Mouse (Mus musculus): ENCODE data around the gene Ptgs1. TPM values are rescaled to one million over a fixed set of nuclear protein-coding genes. Genes with fewer than 3 reads are reported as not detected.

Gene Ptgs1
- polyA plus RNA-seq, 2 experiments: 10.7 to 14.4 TPM

DNA sequence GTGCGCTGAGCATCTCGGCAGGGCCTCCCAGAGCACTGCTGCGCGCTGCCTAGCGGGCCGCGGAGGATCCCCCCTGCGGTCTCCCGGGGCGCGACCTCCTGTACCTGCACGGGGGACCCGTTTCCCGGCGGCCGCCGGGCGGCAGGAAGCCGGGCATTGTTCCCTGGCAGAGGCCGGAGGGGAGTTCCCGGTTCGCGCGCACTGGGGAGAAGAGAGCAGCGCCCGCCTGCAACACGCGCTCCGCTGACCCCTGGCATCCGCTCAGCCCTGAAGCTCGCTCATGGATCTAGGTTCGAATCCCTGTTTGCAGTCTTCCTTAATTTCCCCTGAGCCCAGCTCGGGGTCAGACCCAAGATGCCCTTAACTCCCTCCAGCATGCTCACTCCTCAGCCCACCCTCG is 19.4 kb upstream of the Ptgs1 start:
- DNase-seq (ENCODE audit: low spot score): no peak
- Histone ChIP-seq H3K27ac (replicated peaks; ENCODE audit: low read depth, low read length) (no peak overlapping the region), H3K9ac (ENCODE audit: low read depth, low read length, severe bottlenecking) (no peak overlapping the region), H3K36me3 (ENCODE audit: control insufficient read depth, insufficient read depth, low read length) (no peaks in the 10 kb centered on the region), H3K4me1 (ENCODE audit: control insufficient read depth, insufficient read depth, low read length) (peaks cover 14% of the 10 kb centered on the region), H3K4me3 (replicated peaks; ENCODE audit: low read length) (0 out of 2 replicates have a peak overlapping the region, but pooled peaks have one; percentile 12), H3K9me3 (ENCODE audit: control insufficient read depth, low read length) (no peaks in the 10 kb centered on the region), H3K4me2 (replicated peaks; ENCODE audit: low read depth, low read length, severe bottlenecking) (no peak overlapping the region), H3K27me3 (ENCODE audit: control insufficient read depth, insufficient read depth, low read length) (peaks cover 9% of the 10 kb centered on the region)
- 5% methylated on average over 27 of the region's 34 CpGs for WGBS
- no peak for ATAC-seq (ENCODE audit: low FRiP score, low read depth)
- TF ChIP-seq POLR2A (IDR thresholded peaks at IDR 0.05; ENCODE audit: borderline replicate concordance, extremely low read depth, insufficient read depth, insufficient read length): no peak

DNA sequence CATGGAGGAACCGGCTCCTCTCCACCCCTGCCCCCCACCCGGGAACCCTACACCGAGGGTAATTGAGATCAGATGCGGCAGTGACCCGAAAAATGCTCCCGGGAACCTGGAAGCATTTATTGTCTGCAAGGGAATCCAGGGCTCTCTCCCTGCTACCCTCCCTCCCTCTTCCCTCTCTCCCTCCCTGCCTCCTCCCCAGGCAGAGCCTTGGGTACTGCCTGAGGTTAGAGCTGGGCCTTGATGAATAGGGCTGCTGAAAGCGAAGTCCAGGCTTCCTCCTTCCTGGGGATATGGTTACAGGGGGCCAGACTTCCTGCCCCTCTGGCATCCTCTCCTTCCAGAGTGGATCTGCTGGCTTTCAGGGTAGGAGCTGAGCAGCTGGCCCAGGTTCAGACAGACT is 18.4 kb upstream of the Ptgs1 start:
- Histone ChIP-seq H3K4me1 (ENCODE audit: control insufficient read depth, insufficient read depth, low read length) (peaks cover 19% of the 10 kb centered on the region), H3K27ac (replicated peaks; ENCODE audit: low read depth, low read length) (no peak overlapping the region), H3K4me3 (replicated peaks; ENCODE audit: low read length) (no peak overlapping the region), H3K9me3 (ENCODE audit: control insufficient read depth, low read length) (no peaks in the 10 kb centered on the region), H3K27me3 (ENCODE audit: control insufficient read depth, insufficient read depth, low read length) (peaks cover 9% of the 10 kb centered on the region), H3K9ac (ENCODE audit: low read depth, low read length, severe bottlenecking) (no peak overlapping the region), H3K36me3 (ENCODE audit: control insufficient read depth, insufficient read depth, low read length) (no peaks in the 10 kb centered on the region), H3K4me2 (replicated peaks; ENCODE audit: low read depth, low read length, severe bottlenecking) (no peak overlapping the region)
- ATAC-seq (ENCODE audit: low FRiP score, low read depth) (no peak), DNase-seq (ENCODE audit: low spot score) (no peak)
- WGBS: 4% methylated on average over 7 of the region's 7 CpGs
- no peak for TF ChIP-seq POLR2A (IDR thresholded peaks at IDR 0.05; ENCODE audit: borderline replicate concordance, extremely low read depth, insufficient read depth, insufficient read length)

DNA sequence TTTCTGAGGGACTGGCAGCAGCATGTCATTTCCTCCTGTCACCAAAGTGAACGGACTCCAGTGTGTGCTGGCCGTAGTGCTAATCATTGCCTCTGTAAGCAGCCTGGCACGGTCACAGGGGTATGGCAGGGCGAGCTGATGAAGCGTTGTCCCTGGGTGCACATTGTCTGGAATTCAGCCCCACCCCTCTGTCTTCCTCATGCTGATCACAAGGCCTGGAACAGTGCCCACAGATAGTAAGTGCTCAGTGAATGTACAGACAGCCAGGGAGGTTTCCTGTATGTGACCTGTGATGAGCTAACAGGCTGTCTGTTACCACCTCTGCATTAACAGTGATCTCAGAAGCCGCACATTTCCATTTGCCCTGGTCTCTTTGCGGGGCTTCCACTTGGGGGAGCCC is 17.1 kb upstream of the Ptgs1 start:
- H3K9ac ChIP-seq (ENCODE audit: low read depth, low read length, severe bottlenecking): no peak overlapping the region
- H3K27ac ChIP-seq (replicated peaks; ENCODE audit: low read depth, low read length): no peak overlapping the region
- WGBS: 64% methylated on average over 7 of the region's 7 CpGs
- no peaks in the 10 kb centered on the region for H3K36me3 ChIP-seq (ENCODE audit: control insufficient read depth, insufficient read depth, low read length)
- H3K4me3 ChIP-seq (replicated peaks; ENCODE audit: low read length): no peak overlapping the region
- no peaks in the 10 kb centered on the region for H3K9me3 ChIP-seq (ENCODE audit: control insufficient read depth, low read length)
- H3K27me3 ChIP-seq (ENCODE audit: control insufficient read depth, insufficient read depth, low read length): peaks cover 9% of the 10 kb centered on the region
- no peak overlapping the region for H3K4me2 ChIP-seq (replicated peaks; ENCODE audit: low read depth, low read length, severe bottlenecking)
- DNase-seq (ENCODE audit: low spot score) (no peak), ATAC-seq (ENCODE audit: low FRiP score, low read depth) (no peak)
- peaks cover 27% of the 10 kb centered on the region for H3K4me1 ChIP-seq (ENCODE audit: control insufficient read depth, insufficient read depth, low read length)
- no peak for TF ChIP-seq POLR2A (IDR thresholded peaks at IDR 0.05; ENCODE audit: borderline replicate concordance, extremely low read depth, insufficient read depth, insufficient read length)

DNA sequence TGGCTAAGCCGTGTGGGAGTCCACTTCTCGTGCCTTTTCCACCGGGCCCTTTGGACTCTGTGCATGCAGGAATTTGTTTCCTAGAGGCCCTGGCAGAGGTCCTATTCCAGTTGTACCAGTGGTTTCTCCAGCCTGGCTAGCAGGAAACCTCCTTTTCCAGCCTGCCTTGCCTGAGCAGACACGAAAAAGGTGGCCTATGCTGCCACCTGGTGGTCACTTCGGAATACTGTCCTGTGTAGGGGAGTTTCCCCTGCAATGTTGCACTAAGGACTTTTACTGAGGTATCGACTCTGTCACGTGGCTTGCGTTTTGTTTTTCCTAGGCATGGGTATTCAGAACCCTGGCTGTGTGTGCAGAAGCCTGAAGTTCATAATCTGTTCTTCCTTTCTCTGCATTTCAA is 16.2 kb upstream of the Ptgs1 start:
- peak; percentile 81 for ATAC-seq (ENCODE audit: low FRiP score, low read depth)
- WGBS: 7% methylated on average over 8 of the region's 8 CpGs
- TF ChIP-seq POLR2A (IDR thresholded peaks at IDR 0.05; ENCODE audit: borderline replicate concordance, extremely low read depth, insufficient read depth, insufficient read length): no peak
- H3K4me2 ChIP-seq (replicated peaks; ENCODE audit: low read depth, low read length, severe bottlenecking): no peak overlapping the region
- H3K4me1 ChIP-seq (ENCODE audit: control insufficient read depth, insufficient read depth, low read length): peaks cover 27% of the 10 kb centered on the region
- H3K27me3 ChIP-seq (ENCODE audit: control insufficient read depth, insufficient read depth, low read length): peaks cover 9% of the 10 kb centered on the region
- no peak overlapping the region for H3K27ac ChIP-seq (replicated peaks; ENCODE audit: low read depth, low read length)
- no peak overlapping the region for H3K9ac ChIP-seq (ENCODE audit: low read depth, low read length, severe bottlenecking)
- no peaks in the 10 kb centered on the region for H3K9me3 ChIP-seq (ENCODE audit: control insufficient read depth, low read length)
- no peak overlapping the region for H3K4me3 ChIP-seq (replicated peaks; ENCODE audit: low read length)
- no peaks in the 10 kb centered on the region for H3K36me3 ChIP-seq (ENCODE audit: control insufficient read depth, insufficient read depth, low read length)
- peak; percentile 87 for DNase-seq (ENCODE audit: low spot score)

DNA sequence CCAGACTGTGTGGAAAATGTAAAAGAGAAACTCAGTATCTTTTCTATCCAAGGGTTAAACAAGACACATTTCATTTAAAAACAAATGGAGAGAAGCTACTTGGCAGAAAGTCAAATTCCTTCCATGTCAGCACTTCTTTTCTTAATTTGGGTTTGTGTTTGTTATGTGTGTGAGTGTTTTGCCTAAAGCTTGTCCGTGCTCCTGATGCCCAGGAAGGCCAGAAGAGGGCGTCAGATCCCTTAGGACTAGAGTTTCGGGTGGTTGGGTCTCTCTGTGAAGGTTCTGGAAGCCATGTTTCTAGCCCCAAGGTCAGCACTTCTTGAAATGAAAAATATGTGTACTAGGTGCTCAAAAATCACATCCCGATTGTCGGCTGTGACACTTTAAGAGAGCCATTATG is 15.8 kb upstream of the Ptgs1 start:
- H3K36me3 ChIP-seq (ENCODE audit: control insufficient read depth, insufficient read depth, low read length): no peaks in the 10 kb centered on the region
- H3K27me3 ChIP-seq (ENCODE audit: control insufficient read depth, insufficient read depth, low read length): peaks cover 9% of the 10 kb centered on the region
- H3K4me3 ChIP-seq (replicated peaks; ENCODE audit: low read length): no peak overlapping the region
- ATAC-seq (ENCODE audit: low FRiP score, low read depth): no peak
- H3K27ac ChIP-seq (replicated peaks; ENCODE audit: low read depth, low read length): no peak overlapping the region
- no peak overlapping the region for H3K9ac ChIP-seq (ENCODE audit: low read depth, low read length, severe bottlenecking)
- no peaks in the 10 kb centered on the region for H3K9me3 ChIP-seq (ENCODE audit: control insufficient read depth, low read length)
- H3K4me1 ChIP-seq (ENCODE audit: control insufficient read depth, insufficient read depth, low read length): peaks cover 27% of the 10 kb centered on the region
- no peak for TF ChIP-seq POLR2A (IDR thresholded peaks at IDR 0.05; ENCODE audit: borderline replicate concordance, extremely low read depth, insufficient read depth, insufficient read length)
- H3K4me2 ChIP-seq (replicated peaks; ENCODE audit: low read depth, low read length, severe bottlenecking): no peak overlapping the region
- WGBS: 69% methylated on average over 5 of the region's 5 CpGs
- no peak for DNase-seq (ENCODE audit: low spot score)

DNA sequence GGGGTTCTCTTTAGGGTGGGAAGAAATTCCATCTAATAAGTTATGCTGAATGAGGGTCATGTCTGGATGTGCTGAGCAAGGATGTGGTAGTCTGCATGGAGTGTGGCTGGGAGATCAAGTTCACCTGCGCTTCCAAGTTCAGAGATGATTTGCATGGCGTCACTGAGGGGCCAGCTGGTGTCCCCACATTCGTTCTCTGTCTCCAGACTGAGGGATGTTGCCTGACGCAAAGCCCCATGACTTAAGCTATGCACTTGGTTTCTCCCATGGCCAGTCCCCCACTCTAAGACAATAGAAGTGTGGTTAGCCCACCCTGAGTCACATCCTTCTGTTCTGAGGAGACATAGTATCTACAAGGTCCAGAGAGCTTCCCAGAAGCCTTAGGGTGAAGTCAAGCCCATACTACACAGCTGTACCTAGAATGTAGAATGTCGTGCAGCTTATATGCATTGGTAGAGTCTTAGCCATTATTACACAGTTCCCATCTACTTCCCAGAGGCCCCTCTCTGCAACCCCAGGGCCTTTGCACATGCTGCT is 15.0 kb upstream of the Ptgs1 start:
- no peaks in the 10 kb centered on the region for H3K36me3 ChIP-seq (ENCODE audit: control insufficient read depth, insufficient read depth, low read length)
- DNase-seq (ENCODE audit: low spot score) (no peak), ATAC-seq (ENCODE audit: low FRiP score, low read depth) (no peak)
- WGBS: 89% methylated on average over 5 of the region's 5 CpGs
- H3K4me3 ChIP-seq (replicated peaks; ENCODE audit: low read length): no peak overlapping the region
- H3K27me3 ChIP-seq (ENCODE audit: control insufficient read depth, insufficient read depth, low read length): peaks cover 9% of the 10 kb centered on the region
- H3K4me2 ChIP-seq (replicated peaks; ENCODE audit: low read depth, low read length, severe bottlenecking): no peak overlapping the region
- no peaks in the 10 kb centered on the region for H3K9me3 ChIP-seq (ENCODE audit: control insufficient read depth, low read length)
- no peak for TF ChIP-seq POLR2A (IDR thresholded peaks at IDR 0.05; ENCODE audit: borderline replicate concordance, extremely low read depth, insufficient read depth, insufficient read length)
- H3K27ac ChIP-seq (replicated peaks; ENCODE audit: low read depth, low read length): no peak overlapping the region
- H3K9ac ChIP-seq (ENCODE audit: low read depth, low read length, severe bottlenecking): no peak overlapping the region
- peaks cover 27% of the 10 kb centered on the region for H3K4me1 ChIP-seq (ENCODE audit: control insufficient read depth, insufficient read depth, low read length)

Measured in limb, embryonic 14.5 days (tissue).